Mouse (Mus musculus): ENCODE results near the gene Spata5. TPM values are rescaled to one million over a fixed set of nuclear protein-coding genes. Genes with fewer than 3 reads are reported as not detected.
"Not testable (repeated sequence)": the region's sequence is repeated elsewhere in the genome, so short reads cannot be mapped to it uniquely, and the experiment has no call there.

Spata5 gene
- total and polyA plus RNA-seq, 3 experiments: 1.9 to 46.0 (median 29.1) TPM

DNA sequence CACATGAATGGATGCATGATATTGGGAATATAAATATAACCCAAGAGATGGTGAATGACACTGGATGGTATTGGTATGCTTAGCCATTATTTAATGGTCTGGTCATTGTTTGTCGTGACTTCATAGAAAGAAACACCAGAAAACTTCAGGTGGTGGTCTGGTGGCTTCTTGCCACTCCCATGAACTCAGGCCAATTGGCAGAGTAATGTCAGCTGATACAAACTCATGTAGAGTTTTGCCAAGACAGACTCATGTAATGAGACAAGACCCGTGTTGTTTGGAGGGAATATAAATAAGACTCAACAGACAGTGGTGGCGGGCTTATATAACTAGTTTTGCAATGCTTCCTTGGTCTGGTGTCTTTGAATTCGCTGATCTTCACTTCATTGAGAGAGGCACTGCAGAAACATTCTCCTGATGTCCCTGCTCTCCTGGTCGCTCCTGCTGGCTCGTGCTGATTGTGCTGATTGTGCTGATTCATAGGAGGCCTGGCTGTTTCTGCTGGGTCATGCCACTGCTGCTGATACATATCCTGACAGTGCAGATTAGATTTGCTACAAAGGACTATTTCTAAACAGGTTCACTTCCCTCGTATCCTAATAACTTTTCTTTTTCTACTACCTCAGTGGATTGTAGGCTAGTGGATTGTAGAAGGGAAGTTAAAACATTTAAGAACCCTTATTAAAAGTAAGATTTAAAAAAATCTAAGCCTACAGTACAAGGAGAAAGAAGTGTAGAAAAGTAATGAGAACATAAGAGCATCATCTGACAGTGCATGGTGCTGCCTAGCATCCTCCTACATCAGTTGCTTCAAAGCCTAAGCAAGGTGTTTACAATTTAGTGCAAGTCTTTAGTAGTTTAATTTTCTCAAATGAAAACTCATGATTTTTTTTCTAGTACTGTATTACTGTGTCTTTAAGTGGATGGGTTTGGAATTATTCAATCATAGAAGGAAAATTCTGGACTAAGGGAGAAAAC is 90.6 kb downstream of the Spata5 start:
- peak; percentile 17 for DNase-seq

GRCm38 (mm10) chr3:37515485-37515884 is 95.8 kb downstream of the Spata5 start:
- DNase-seq: peak; percentile 34

- DNase-seq: no peak
Measured at GRCm38 (mm10) chr3:37516379-37516778, 96.7 kb downstream of the Spata5 start.

DNA sequence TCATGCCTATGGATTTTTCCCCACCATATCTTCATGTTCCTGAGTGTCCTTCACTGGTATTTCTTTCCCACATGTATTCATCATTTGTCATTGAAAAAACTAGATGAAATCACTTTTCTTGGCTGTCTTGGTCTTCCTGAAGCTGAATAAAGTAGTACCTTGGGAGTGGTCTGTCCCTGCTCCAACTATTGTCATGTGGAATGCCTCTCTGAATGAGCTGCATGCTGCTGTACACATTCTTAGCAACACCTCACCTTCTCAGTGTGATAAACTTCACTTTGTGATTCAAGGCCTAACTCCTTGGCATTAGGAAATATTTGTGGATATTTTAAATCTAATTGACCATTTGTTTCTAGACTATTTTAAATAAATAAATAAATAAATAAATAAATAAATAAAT is 98.9 kb downstream of the Spata5 start:
- DNase-seq: no peak

DNA sequence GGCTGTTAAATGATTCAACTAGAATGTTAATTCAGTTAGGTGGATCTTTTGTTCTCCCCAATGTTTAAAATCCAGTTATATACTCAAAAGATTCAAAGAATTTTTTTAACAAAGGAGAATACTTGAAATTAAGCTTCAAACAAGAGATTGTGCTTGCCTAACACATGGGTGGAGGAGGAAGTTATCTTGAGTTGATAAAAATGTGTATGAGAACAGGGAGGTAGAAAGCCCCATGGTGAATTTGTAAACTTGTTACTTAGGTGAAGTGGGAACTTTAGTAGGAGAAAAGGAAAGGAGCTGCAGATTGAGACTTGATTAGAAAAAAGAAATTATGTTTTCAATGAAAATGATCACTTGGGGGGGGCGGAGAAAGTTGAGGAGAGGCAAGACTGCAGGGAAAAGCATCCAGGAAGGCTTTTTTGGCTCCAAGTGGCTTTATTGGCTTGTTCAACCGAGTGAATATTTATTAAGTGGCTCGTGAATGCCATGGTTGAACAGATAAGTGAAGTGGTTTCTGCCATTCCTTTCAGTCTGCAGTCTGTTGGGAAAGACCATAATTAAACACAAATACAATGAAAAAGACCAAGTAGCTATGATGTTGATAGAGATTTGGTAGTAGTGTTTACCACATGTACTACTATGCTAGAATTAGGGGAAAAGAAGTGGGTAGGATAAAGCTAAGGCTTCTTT is 100.8 kb downstream of the Spata5 start:
- no peak for DNase-seq

- no peak for DNase-seq
Measured at GRCm38 (mm10) chr3:37532079-37532478, 112.4 kb downstream of the Spata5 start.

DNA sequence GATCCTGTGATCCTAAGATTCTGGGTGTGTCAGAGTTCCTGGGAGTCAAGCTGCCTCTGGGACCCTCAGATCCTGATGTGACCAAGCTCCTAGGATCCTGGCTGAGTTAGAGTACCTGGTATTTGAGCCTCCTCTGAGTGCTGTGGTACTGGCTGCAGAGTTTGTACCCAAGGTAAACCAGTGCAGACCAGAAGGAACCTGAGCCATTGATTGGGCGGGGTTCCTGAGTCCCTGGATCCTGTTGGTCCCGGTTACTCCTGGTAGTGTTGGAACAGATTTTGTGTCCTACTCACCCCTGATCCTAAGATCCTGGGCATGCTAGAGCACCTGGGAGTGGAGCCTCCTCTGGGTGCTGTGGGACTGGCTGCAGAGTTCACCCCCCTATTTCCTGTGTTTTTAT is 121.0 kb downstream of the Spata5 start:
- DNase-seq: not testable (repeated sequence)

GRCm38 (mm10) chr3:37546351-37546750 is 126.7 kb downstream of the Spata5 start:
- no peak for DNase-seq

- DNase-seq: no peak
Measured at GRCm38 (mm10) chr3:37550190-37550589, 130.5 kb downstream of the Spata5 start.

DNA sequence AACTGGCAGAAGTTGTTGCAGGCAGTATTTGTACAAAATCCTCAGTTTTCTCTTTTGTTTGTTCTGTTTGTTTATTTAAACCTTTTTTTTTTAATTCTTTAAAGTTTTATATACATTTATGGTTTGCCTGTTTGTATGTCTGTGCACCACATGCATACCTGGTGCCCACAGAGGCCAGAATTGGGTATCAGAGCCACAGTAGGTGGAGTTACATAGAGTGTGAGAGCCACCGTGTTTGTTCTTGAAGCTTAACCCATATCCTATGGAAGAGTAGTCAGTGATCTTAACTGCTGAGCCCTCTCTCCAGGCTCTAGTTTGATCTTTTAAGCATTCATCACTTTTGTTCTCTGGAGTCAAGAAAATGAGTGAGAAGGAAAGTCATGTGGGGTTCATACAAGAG is 130.9 kb downstream of the Spata5 start:
- no peak for DNase-seq

DNA sequence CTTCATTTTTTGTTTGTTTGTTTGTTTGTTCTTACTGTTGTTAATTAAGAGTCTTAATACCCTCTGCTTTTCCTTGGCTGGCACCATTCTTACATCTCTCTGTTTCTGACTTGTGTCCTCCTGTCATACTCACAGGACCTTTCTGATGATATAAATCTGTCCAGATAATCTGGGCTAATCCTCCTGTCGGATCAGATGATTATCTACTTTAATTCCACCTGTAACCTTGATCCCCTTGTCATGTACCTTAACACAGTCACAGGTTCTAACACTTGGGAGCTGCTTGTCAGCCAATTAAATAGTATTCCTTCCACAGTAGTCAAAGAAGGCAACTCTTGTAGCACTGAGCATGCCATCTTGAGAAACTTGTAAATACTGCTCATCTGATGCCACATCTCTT is 131.8 kb downstream of the Spata5 start:
- no peak for DNase-seq

GRCm38 (mm10) chr3:37552244-37552643 is 132.5 kb downstream of the Spata5 start:
- no peak for DNase-seq

GRCm38 (mm10) chr3:37553371-37554033 is 133.8 kb downstream of the Spata5 start:
- DNase-seq: no peak

- DNase-seq: no peak
Measured at GRCm38 (mm10) chr3:37556412-37557113, 136.9 kb downstream of the Spata5 start.

DNA sequence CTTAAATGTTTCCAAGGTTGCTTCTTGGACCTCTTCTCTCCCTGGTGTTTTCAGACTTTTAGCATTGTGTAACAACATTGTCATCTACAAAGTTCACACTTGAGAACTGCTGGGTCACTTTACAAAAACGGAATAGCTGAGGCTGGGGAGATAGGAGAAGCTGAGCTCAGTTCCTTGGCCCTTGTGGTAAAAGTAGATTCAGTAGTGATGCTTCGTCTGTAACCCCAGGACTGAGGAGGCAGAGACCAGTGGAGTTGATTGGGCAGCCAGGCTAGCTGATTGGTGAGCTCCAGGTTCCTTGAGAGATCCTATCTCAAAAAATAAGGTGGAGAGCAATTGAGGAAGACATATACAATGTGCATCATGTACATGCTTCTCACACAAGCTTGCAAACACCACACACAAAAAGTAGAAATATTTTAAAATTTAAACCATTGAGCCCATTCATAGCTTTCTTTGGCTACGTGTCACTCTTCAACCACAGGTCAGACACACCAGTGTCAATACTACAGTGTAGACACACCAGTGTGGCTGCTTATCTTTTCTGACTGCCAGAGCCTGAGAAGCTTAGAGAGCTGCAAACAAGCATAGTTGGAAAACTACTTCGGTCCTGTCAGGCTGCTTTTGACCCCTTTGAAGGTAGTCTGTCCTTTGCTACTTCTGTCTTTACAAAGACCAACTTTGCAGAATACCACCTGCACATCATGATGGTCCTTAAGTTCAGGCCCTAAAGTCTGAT is 138.2 kb downstream of the Spata5 start:
- no peak for DNase-seq

GRCm38 (mm10) chr3:37559339-37559738 is 139.6 kb downstream of the Spata5 start:
- DNase-seq: no peak

GRCm38 (mm10) chr3:37561466-37561865 is 141.8 kb downstream of the Spata5 start:
- DNase-seq: no peak

DNA sequence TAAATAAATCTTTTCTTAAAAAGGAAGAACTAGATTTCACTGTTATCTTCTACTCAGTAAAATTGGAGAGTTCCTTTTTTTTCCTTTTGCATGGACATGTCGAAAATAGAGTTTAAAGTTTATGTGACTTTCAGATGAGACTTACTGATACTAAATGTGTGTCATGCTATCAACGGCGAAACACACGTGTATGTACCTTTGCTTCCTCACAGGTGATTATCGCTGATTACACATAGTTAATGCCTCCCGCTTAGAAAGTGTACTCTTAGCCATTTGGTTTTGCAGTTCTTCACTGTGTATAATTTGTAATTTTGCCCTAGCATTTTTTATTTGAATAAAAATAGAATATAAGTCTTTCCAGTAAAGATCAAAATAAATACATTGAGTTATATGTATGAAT is 146.4 kb downstream of the Spata5 start:
- no peak for DNase-seq

DNA sequence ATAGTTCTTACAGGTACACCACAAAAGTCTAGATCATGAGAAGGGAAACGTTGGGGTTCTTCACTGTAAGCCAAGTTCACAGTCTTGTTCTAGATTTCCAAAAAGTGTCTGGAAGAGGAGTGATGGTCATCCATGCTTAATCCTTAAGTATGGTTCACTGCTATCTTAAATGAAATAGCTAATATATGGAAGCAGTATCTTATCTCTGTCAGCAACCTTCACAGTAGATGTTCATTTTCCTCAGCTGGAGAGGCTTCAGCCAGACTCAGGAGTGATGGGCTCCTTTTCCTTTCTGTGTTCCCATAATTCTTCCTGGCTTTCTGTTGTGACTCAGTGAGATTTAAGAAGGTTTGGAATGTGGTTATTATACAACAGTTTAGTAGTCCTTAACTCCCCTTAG is 147.8 kb downstream of the Spata5 start:
- DNase-seq: no peak

DNA sequence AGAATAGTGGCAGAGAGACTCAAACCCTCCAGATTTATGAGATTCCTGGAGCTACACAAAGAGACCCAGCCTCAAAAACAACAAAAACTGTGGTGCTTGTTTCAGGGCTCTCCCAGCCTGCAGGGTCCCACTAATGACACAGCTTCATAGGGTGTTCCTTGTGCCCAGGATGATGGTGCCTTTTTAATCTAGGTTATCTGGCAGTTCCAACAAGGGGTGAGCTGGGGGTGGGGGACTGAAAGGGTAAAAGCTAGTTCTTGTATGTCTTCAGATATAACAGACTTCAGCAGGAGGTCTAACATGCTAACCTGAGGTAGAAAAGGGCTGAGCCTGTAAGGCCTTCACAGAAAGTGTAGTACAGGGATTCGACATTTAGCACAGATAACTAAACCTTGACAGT is 149.1 kb downstream of the Spata5 start:
- DNase-seq: no peak

All from adrenal gland, adult 2 months (tissue).